Mouse (Mus musculus): ENCODE data around the gene Cdrt4. TPM values are rescaled to one million over a fixed set of nuclear protein-coding genes. Genes with fewer than 3 reads are reported as not detected.

The Cdrt4 gene
- total RNA-seq, 2 experiments from 2014 or later = not detected

DNA sequence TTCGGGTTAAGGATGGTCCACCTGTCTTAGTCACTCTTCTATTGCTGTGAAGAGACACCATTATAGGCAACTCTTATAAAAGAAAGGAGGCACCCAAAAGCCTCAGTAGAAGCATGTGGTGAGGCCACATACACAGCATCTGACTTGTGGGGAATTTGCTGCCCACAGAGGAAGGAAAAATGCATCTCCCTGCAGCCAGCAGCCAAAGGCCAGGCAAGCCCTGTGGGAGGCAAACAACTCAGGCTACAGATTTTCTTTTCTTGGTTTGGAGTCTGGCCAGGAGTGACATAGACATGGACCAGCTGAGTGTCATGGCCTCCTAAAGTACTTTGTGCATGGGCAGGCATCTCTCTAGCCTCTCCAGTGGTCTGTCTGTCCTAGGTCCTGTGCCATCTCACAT is 1.4 kb upstream of the Cdrt4 start:
- no peak for DNase-seq (ENCODE audit: extremely low spot score in 1 of 2, low spot score in 2 of 2)
- no peak overlapping the region for H3K4me3 ChIP-seq
- intact Hi-C loops (cut with DNase I) = no loop called here
- TF ChIP-seq CTCF (IDR thresholded peaks at IDR 0.05) = no peak
- no peak overlapping the region for H3K27ac ChIP-seq

DNA sequence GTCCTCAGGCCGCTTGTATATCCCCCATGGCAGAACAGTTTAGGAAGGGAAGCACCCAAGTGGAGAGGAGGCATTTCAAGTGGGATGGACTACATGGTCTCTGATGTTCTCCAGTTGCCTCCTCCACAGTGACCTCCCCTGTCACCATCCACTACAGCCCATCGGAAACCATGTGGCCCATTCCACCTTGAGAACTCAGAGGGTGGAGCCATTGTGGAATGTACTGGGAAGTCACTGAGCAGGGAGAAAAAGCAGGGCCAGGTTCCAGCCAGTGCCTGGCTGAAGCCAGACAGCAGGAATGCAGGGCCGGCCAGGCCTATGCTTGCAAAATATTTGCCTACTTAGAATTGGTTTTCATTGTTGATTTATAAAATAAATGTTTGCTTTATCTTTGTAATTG is 3.8 kb downstream of the Cdrt4 start:
- no peak for DNase-seq (ENCODE audit: extremely low spot score in 1 of 2, low spot score in 2 of 2)
- intact Hi-C loops (cut with DNase I) = no loop called here
- TF ChIP-seq CTCF (IDR thresholded peaks at IDR 0.05) = no peak
- Histone ChIP-seq H3K27ac (no peak overlapping the region), H3K4me3 (no peak overlapping the region)

DNA sequence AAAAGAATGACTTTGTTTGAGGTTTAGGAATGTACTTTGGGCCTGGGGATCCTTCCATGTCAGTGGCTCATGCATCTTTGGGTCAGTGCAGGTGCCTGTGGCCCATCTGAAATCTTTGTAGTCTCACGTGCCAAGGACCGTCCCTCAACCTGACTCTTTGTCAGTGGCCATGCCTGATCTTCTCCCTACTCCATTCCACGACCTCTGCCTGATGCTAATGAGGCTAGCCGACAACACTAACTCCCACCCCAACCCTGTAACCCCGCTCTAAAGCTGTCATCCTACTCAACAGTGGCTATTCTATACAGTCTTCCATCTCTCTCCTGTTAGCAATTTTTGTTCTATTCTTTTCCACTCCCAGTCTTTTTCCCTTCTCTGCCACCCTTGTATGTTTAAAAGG is 4.2 kb downstream of the Cdrt4 start:
- H3K27ac ChIP-seq = no peak overlapping the region
- intact Hi-C loops (cut with DNase I) = no loop called here
- TF ChIP-seq CTCF (IDR thresholded peaks at IDR 0.05) = no peak

DNA sequence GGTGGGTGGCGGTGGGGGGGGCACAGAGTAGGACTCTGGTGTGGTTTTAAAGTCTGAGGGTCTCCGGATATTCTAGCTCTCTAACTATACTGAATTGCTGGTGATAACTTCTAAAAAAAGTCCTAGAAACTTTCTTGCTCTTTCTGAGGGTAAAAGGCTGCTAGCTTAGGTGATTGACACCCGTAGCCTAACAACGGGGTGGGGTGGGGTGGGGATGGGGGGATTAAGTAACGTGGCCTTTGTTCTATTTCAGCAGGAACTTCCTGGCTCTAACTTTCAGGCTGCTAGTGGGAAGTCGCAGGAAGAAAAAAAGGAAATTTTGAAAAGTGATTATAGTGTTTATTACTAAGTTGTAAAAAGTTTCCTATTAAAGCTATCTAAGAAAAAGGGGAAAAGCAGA is 4.8 kb downstream of the Cdrt4 start:
- Histone ChIP-seq H3K4me3 (no peak overlapping the region), H3K27ac (no peak overlapping the region)
- no peak for TF ChIP-seq CTCF (IDR thresholded peaks at IDR 0.05)
- DNase-seq (ENCODE audit: extremely low spot score in 1 of 2, low spot score in 2 of 2) = no peak
- intact Hi-C loops (cut with DNase I) = no loop called here

More for the DNA sequence above, 4.2 kb downstream of the Cdrt4 start:
- no peak for DNase-seq (ENCODE audit: extremely low spot score in 1 of 2, low spot score in 2 of 2)
- no peak overlapping the region for H3K4me3 ChIP-seq

DNA sequence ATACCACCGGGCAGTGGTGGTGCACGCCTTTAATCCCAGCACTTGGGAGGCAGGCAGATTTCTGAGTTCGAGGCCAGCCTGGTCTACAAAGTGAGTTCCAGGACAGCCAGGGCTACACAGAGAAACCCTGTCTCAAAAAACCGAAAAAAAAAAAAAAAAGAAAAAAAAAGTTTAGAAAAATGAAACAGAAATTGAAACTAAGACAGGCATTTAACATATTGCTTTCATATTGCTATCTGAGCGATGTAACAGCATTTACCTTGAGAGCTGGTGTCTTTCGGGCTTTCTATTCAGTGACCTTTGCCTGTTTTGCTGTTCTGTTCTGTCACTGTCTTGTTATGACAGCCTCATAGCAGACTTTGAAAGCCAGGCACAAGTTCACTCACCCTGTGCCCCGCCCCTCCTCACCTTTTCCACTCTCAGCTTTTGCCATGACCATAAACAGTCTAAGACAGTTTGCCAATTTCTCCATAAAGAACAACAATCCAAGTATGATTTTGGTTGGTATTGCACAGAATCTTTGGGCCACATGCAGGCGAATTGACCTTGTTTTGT is 6.7 kb downstream of the Cdrt4 start:
- intact Hi-C loops (cut with DNase I) = no loop called here
- Histone ChIP-seq H3K27ac (no peak overlapping the region), H3K4me3 (no peak overlapping the region)
- TF ChIP-seq CTCF (IDR thresholded peaks at IDR 0.05) = no peak
- DNase-seq (ENCODE audit: extremely low spot score in 1 of 2, low spot score in 2 of 2) = no peak

DNA sequence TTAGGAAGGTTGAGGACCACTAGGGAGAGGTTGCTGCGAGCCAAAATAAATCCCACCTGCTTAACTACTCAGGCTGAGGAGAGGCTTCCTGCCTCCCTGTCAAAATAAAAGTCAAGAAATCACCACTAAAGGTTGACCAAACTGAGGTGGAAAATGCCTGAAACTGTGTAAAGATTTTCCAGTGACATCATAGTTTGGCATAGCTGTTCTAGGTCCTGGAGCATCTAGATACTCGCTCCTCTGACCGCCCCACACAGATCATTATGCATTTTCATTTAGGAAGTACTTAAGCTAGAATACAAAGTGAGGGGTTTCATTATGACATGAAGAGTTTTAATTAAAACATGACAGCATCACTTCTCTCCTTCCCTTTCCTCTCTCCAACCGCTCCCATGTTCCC is 12.3 kb downstream of the Cdrt4 start:
- TF ChIP-seq CTCF (IDR thresholded peaks at IDR 0.05) = no peak
- no peak for DNase-seq (ENCODE audit: extremely low spot score in 1 of 2, low spot score in 2 of 2)
- intact Hi-C loops (cut with DNase I) = no loop called here

DNA sequence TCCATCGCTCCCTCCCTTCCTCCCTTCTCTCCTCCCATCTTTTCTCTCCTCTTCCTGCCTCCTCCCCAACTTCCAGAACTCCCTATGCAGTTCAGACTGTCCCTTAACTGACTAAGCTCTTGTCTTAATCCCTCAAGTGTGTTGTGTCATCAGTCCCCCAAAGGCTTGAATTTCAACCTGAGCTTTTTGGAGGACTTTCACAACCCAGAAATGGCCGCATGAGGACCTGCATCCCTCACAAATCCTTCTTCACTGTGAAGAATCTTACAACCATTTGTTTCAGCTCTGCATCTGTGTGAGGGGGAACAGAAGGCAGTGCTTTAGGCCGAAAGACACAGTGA is 15.4 kb downstream of the Cdrt4 start:
- DNase-seq (ENCODE audit: extremely low spot score in 1 of 2, low spot score in 2 of 2) = no peak
- intact Hi-C loops (cut with DNase I) = no loop called here
- no peak for TF ChIP-seq CTCF (IDR thresholded peaks at IDR 0.05)
- no peak overlapping the region for H3K4me3 ChIP-seq
- H3K27ac ChIP-seq = peak overlapping the region; percentile 42; the same call in 1 of the 2 replicates

More for the DNA sequence above, 12.3 kb downstream of the Cdrt4 start:
- Histone ChIP-seq H3K27ac (no peak overlapping the region), H3K4me3 (no peak overlapping the region)

DNA sequence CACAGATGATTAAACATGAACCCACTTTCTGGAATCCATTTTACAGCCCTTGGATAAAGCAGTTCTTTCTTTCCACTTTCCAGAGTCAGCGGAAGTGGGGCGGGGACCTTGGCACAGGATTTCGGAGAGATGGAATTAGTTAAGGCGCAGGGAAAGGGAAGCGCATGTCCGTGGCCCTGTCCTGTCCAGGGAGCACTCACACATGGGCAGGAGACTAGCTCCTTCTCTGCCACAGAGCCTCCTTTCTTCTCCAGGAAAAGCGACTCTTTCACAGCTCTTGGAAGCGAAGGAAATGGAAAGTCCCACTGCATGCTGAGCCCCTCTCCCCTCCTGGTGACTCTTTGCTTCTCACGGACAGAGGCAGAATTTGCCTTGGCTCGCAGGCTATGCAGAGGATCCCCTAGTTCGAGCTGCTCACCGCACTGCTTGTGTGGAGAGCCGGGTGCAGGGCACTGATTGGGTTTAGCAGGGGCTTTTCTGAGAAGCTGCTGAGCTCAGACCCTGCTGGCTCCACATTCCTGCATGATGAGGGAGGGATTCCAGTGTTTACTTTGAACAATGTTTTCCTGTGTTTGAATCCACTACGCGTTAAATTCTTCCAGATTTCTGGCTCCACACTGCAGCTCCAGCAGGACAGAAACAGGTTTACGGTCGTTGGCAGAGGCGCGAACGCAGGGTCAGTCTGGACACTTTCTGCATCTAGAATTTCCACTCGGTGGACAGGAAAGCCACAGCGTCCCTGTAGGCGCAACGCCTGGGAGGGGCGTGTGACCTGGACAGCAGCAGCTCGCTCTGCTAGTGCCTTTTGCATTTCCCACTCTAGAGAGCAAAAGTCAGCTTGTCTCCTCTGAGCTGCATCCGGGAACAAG is 16.0 kb downstream of the Cdrt4 start:
- H3K4me3 ChIP-seq = no peak overlapping the region
- peak overlapping the region; percentile 42; the same call in 1 of the 2 replicates for H3K27ac ChIP-seq
- DNase-seq (ENCODE audit: extremely low spot score in 1 of 2, low spot score in 2 of 2) = peak in 1 of 2 experiments; percentile 29
- no peak for TF ChIP-seq CTCF (IDR thresholded peaks at IDR 0.05)
- intact Hi-C loops (cut with DNase I) = no loop called here

DNA sequence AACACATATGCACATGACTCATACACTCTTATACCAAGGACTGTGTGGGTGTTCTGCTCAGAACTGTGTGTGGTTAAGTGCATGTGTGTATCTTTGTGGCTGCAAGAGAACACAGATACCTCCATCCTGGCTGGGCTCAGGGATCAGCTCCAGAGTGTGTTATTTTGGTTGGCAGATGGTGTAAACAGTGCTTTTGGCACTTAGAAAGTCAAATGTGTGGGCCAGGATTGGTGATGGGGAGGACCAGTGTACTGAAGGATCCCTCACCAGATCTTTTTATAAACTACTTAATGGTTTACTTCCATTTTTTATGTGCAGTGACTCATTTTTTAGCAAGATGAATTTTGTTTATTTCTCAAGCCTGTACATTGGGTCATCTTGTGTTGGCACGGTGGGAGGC is 26.2 kb downstream of the Cdrt4 start:
- Histone ChIP-seq H3K27ac (no peak overlapping the region), H3K4me3 (no peak overlapping the region)
- intact Hi-C loops (cut with DNase I) = no loop called here
- DNase-seq (ENCODE audit: extremely low spot score in 1 of 2, low spot score in 2 of 2) = no peak
- TF ChIP-seq CTCF (IDR thresholded peaks at IDR 0.05) = no peak

DNA sequence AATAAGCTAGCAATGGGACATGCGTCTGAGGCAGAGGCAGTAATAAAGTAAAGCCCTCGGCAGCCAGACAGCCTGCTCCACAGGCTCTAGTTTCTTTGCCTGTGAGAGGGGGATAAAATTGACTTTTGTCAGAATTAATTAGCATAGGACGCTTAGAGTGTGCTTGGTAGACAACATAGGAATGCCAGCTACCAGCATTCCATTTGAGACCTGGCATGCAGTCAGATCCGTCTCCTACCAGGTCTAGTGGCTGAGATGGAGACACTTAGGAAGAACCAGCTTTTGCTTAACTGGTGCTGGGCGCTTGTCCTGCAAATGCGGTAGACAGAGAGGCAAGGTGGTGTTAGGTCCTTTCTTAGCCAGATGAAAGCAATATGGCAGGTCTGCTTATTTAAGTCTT is 27.9 kb downstream of the Cdrt4 start:
- no peak for TF ChIP-seq CTCF (IDR thresholded peaks at IDR 0.05)
- Histone ChIP-seq H3K27ac (no peak overlapping the region), H3K4me3 (no peak overlapping the region)
- no peak for DNase-seq (ENCODE audit: extremely low spot score in 1 of 2, low spot score in 2 of 2)
- intact Hi-C loops (cut with DNase I) = no loop called here

DNA sequence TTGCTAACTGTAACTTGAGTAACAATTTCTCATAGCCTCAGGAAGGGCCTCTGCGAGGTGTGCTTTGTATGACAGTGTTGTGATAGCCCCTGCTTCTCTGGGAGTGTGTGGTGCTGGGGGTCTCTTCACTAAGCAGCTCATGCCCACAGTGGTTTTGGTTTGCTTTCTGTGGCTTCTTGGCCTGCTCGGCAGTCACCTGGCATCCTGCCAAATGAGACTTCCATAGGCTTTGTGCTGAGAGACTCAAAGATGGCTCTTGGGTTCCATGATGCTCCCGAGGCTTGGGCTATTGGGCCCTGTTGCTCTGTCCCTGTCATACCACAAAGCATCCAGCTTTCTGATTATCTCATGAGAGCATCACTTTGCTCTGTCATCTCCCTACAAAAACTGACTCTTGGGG is 30.7 kb downstream of the Cdrt4 start:
- H3K4me3 ChIP-seq = no peak overlapping the region
- intact Hi-C loops (cut with DNase I) = no loop called here
- no peak for DNase-seq (ENCODE audit: extremely low spot score in 1 of 2, low spot score in 2 of 2)

DNA sequence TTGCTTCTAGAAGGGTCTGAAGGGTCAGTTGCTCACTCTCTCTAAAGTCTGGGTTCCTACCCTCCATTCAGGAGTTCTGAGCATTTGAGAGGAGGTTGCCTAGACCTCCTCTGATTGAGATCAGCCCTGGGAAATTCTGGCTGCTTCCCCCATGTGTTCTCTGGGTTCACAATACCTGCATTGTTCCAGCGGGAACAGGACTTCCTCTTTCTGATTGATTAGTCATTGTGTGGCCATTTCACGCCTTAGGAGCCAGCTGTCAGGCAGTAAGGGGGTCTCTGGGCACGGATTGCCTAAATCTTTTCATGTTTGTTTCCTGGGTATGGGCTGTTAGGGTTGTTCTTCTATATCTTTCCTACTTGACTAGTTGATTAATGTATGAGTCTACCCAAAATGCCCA is 32.8 kb downstream of the Cdrt4 start:
- H3K4me3 ChIP-seq = no peak overlapping the region
- TF ChIP-seq CTCF (IDR thresholded peaks at IDR 0.05) = no peak
- intact Hi-C loops (cut with DNase I) = no loop called here
- H3K27ac ChIP-seq = no peak overlapping the region
- no peak for DNase-seq (ENCODE audit: extremely low spot score in 1 of 2, low spot score in 2 of 2)

More for the DNA sequence above, 30.7 kb downstream of the Cdrt4 start:
- H3K27ac ChIP-seq = no peak overlapping the region
- TF ChIP-seq CTCF (IDR thresholded peaks at IDR 0.05) = no peak

DNA sequence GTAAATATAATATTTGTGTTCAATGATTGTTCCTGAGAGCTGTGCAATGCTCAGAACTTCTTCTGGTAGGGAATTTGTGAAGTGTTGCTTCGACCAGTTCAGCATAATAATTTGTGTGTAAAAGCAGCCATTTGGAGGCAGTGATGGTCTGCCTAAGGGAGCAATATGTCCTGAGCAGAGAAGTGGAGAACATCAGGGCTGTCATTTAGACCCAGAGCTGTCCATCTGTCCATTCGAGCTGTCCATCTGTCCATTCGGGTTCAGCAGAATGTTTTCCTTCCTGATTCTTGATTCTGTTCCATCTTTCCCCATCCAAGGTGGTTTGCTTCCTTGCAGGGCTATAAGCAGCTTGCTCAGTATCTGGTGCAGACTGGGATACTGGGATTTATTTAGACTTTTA is 33.4 kb downstream of the Cdrt4 start:
- Histone ChIP-seq H3K27ac (no peak overlapping the region), H3K4me3 (no peak overlapping the region)
- DNase-seq (ENCODE audit: extremely low spot score in 1 of 2, low spot score in 2 of 2) = no peak
- intact Hi-C loops (cut with DNase I) = no loop called here
- no peak for TF ChIP-seq CTCF (IDR thresholded peaks at IDR 0.05)

Data from left cerebral cortex, adult 2 months (tissue).